Mouse (Mus musculus): ENCODE data around the gene Slc26a1.

GRCm38 (mm10) chr5:108669986-108670385 is 5.4 kb downstream of the Slc26a1 start:
- TF ChIP-seq CTCF (IDR thresholded peaks at IDR 0.05; ENCODE audit: control insufficient read depth, insufficient read depth, insufficient replicate concordance, low read depth, low read length) (no peak), POLR2A (IDR thresholded peaks at IDR 0.05; ENCODE audit: control insufficient read depth, low read depth, low read length) (no peak)

All from testis, adult 2 months (tissue).